Comparison of ENCODE assay signal across 19 mouse cellular contexts in the genomic region with DNA sequence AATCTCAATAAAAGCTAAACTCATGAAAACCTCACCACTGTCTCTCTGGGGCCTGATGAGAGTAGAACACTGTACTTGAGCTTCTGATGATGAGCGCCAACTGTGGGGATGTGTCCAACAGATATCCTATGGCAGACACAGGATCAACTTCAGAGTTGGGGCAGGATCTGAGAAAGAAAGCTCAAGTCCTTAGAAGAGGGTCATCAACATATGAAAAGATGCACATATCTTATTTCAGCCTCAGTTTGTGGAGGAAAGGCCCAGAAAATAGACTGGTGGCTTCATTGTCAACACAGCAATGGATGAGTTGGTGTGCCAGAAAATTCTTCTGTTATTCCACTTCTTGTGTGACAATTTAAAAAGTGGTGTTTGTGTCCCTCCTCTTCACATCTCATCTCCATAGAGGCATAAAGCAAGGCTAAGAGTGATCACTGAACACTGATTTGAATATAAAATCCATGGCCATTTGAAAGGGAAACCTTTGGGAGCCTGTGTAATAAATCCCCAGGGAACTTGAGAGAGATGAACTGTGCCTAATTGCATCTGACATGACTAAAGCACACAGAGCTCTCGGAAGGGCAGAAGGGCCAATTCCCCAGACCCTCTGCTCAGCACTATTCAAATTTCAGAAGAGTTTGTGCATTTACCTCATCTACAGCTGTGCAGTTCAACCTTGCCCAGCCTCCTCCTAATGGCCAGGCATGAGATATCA.
DNase-seq lines count a peak whose midpoint lies in the region; ATAC-seq and TF ChIP-seq lines count a peak whose summit lies in the region.
"Had no signal": no experiment of that assay in that cellular context is flagged by ENCODE, and none has a peak within 500 bp of the region (broad histone marks: within the 10 kb centered on the region; RNA-seq: fewer than 3 reads in every experiment).

No protein-coding gene starts in this region.

- DNase-seq in cerebellum, postnatal 10 days = peak; percentile 41 to 44
- peak; percentile 27 for DNase-seq in hindbrain, postnatal 0 days (ENCODE audit: low spot score)
- DNase-seq in hindbrain, embryonic 14.5 days (ENCODE audit: low spot score) = no peak
- DNase-seq in midbrain, embryonic 11.5 days (ENCODE audit: low spot score, missing footprints) = peak; percentile 90
- peak; percentile 80 for DNase-seq in retina, embryonic 14.5 days (ENCODE audit: low spot score)
- DNase-seq in frontal cortex, postnatal 25 days (ENCODE audit: low spot score in 2 of 2) = no peak
- DNase-seq: adrenal gland, postnatal 25 days; cerebellum, adult 2 months; lung, adult 18-20 months; lung, postnatal 14 days; thymus, adult 2 months had no signal

- no peaks in the 10 kb centered on the region for H3K9me3 ChIP-seq in hindbrain, postnatal 0 days (ENCODE audit: low read length)
- no peaks in the 10 kb centered on the region for H3K9me3 ChIP-seq in hindbrain, embryonic 14.5 days (ENCODE audit: control insufficient read depth, low read length)
- no peaks in the 10 kb centered on the region for H3K9me3 ChIP-seq in midbrain, embryonic 11.5 days (ENCODE audit: control insufficient read depth, low read length)
- H3K9me3 ChIP-seq: intestine, embryonic 15.5 days; limb, embryonic 10.5 days; megakaryocyte, embryonic 14.5 days had no signal

- H3K36me3 ChIP-seq in hindbrain, postnatal 0 days (ENCODE audit: insufficient read depth, low read length) = no peaks in the 10 kb centered on the region
- H3K36me3 ChIP-seq in hindbrain, embryonic 14.5 days (replicated peaks; ENCODE audit: control insufficient read depth, insufficient read depth) = no peaks in the 10 kb centered on the region
- H3K36me3 ChIP-seq in midbrain, embryonic 11.5 days (ENCODE audit: control insufficient read depth, insufficient read depth, low read length) = no peaks in the 10 kb centered on the region
- H3K36me3 ChIP-seq: intestine, embryonic 15.5 days; limb, embryonic 10.5 days had no signal

- H3K27ac ChIP-seq in hindbrain, postnatal 0 days = no peak overlapping the region
- H3K27ac ChIP-seq in hindbrain, embryonic 14.5 days = no peak overlapping the region
- H3K27ac ChIP-seq in midbrain, embryonic 11.5 days (ENCODE audit: low read depth, low read length) = peak overlapping the region; percentile 48
- H3K27ac ChIP-seq: intestine, embryonic 15.5 days; limb, embryonic 10.5 days had no signal

- no peaks in the 10 kb centered on the region for H3K27me3 ChIP-seq in hindbrain, postnatal 0 days (ENCODE audit: insufficient read depth, low read length)
- no peaks in the 10 kb centered on the region for H3K27me3 ChIP-seq in hindbrain, embryonic 14.5 days (ENCODE audit: control insufficient read depth, insufficient read depth, low read length)
- no peaks in the 10 kb centered on the region for H3K27me3 ChIP-seq in midbrain, embryonic 11.5 days (ENCODE audit: control insufficient read depth, insufficient read depth, low read length)
- H3K27me3 ChIP-seq: intestine, embryonic 15.5 days; megakaryocyte, embryonic 14.5 days had no signal

- no peak for TF ChIP-seq CTCF in hindbrain, postnatal 0 days (IDR thresholded peaks at IDR 0.05; ENCODE audit: low read depth)

- WGBS in hindbrain, postnatal 0 days = 64% methylated on average over 2 of the region's 2 CpGs
- 52% methylated on average over 2 of the region's 2 CpGs for WGBS in hindbrain, embryonic 14.5 days
- WGBS in midbrain, embryonic 11.5 days = 37% methylated on average over 2 of the region's 2 CpGs

- H3K4me1 ChIP-seq in hindbrain, postnatal 0 days (ENCODE audit: insufficient read depth, low read length) = no peaks in the 10 kb centered on the region
- H3K4me1 ChIP-seq in hindbrain, embryonic 14.5 days (replicated peaks; ENCODE audit: control insufficient read depth, insufficient read depth, low read length) = no peaks in the 10 kb centered on the region
- H3K4me1 ChIP-seq in midbrain, embryonic 11.5 days (ENCODE audit: control insufficient read depth, insufficient read depth, low read length) = peaks cover 10% of the 10 kb centered on the region
- H3K4me1 ChIP-seq: intestine, embryonic 15.5 days; megakaryocyte, embryonic 14.5 days had no signal

- no peak overlapping the region for H3K4me3 ChIP-seq in hindbrain, postnatal 0 days (ENCODE audit: low read length)
- no peak overlapping the region for H3K4me3 ChIP-seq in hindbrain, embryonic 14.5 days (replicated peaks; ENCODE audit: low read length)
- no peak overlapping the region for H3K4me3 ChIP-seq in midbrain, embryonic 11.5 days (ENCODE audit: low read depth, low read length)
- H3K4me3 ChIP-seq: erythroblast, embryonic 14.5 days; intestine, embryonic 15.5 days; limb, embryonic 10.5 days; megakaryocyte, embryonic 14.5 days had no signal

- H3K9ac ChIP-seq in hindbrain, postnatal 0 days (replicated peaks; ENCODE audit: low read length) = no peak overlapping the region
- no peak overlapping the region for H3K9ac ChIP-seq in hindbrain, embryonic 14.5 days
- no peak overlapping the region for H3K9ac ChIP-seq in midbrain, embryonic 11.5 days (ENCODE audit: low read length)
- H3K9ac ChIP-seq: intestine, embryonic 15.5 days had no signal

- no peak overlapping the region for H3K4me2 ChIP-seq in hindbrain, postnatal 0 days (ENCODE audit: low read depth, low read length)
- H3K4me2 ChIP-seq in hindbrain, embryonic 14.5 days (replicated peaks) = no peak overlapping the region
- no peak overlapping the region for H3K4me2 ChIP-seq in midbrain, embryonic 11.5 days
- H3K4me2 ChIP-seq: intestine, embryonic 15.5 days had no signal

- ATAC-seq in cerebellum, adult (ENCODE audit: insufficient number of reproducible peaks, low FRiP score, low TSS enrichment) = no peak
- peak; percentile 40; the same call in 1 of the 2 replicates for ATAC-seq in hindbrain, postnatal 0 days
- no peak for ATAC-seq in hindbrain, embryonic 14.5 days (ENCODE audit: low FRiP score)
- ATAC-seq in midbrain, embryonic 11.5 days (ENCODE audit: low FRiP score) = peak; percentile 90
- no peak for ATAC-seq in activated CD4-positive, CD25-positive, alpha-beta regulatory T cell, adult 4 months
- ATAC-seq: CD4-positive, CD25-positive, alpha-beta regulatory T cell, adult 4 months; forebrain, embryonic 14.5 days; intestine, embryonic 15.5 days had no signal

Comparison
In these comparisons a context has a peak if more than half of its experiments do, and no peak if none do; other contexts are left out.
1. DNase-seq: peak in cerebellum, postnatal 10 days (2 of 2), hindbrain, postnatal 0 days (single experiment), midbrain, embryonic 11.5 days (single experiment) and retina, embryonic 14.5 days (single experiment); none in hindbrain, embryonic 14.5 days (single experiment) and frontal cortex, postnatal 25 days (0 of 2).
2. ATAC-seq: peak in hindbrain, postnatal 0 days (single experiment) and midbrain, embryonic 11.5 days (single experiment); none in cerebellum, adult (single experiment), hindbrain, embryonic 14.5 days (single experiment) and activated CD4-positive, CD25-positive, alpha-beta regulatory T cell, adult 4 months (single experiment).